Mouse (Mus musculus): ENCODE results near the gene Pah.

Gene Pah

DNA sequence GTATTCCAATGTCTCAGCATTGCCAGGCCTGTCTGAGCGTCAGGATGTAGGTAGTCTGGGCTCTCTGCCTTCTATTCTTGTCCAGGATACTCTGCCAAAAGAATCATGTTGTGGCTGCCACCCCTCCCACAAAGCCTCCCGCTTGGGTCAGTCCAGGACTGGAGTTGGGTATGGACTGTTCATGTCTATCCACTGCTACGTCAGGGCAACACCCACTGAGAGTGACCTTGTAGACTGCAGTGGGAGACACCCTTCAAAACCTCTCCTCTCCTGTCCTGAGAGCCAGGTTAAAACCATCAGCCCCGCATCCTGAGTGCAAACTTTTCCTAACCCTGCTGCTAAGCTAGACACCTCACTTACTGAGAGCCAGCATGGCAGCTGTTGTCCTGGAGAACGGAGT lies at the start of gene Pah:
Gene Pah (plus strand): TSS at position 150 of the 400 bp plus-strand sequence.
- DNase-seq (ENCODE audit: extremely low read depth, low read depth, low spot score), result no peak

DNA sequence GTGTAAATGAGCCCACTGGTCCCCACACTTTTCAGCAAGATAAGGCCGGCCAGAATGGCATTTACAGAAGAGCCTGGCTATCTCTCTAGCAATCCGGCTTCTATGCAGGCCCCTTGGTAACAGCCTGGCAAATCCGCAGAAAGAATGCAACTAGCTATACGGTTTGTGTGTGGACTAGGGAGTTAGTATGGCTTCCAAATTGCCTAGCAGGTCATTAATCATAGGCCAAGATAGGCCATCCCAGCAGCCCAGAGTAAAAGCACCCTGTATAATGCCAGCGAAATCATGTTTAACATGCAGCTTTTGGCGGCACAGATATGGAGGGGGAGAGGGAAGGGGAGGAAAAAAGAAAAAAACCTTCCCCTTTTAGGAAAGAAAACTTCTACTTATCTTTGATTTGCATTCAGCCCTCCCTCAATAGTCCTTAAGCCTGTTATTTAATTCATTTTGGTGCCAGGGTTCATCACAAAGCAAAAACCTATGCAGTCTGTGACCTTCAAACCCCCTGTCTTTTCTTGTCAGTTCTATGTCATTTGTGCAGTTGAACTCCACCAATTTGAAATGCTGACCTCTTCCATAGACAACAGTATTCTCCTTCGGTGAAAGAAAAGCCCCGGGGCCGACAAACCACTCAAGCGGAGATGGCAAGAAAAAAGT lies 48.0 kb upstream of the Pah start:
- no peak for DNase-seq (ENCODE audit: extremely low read depth, low read depth, low spot score)

DNA sequence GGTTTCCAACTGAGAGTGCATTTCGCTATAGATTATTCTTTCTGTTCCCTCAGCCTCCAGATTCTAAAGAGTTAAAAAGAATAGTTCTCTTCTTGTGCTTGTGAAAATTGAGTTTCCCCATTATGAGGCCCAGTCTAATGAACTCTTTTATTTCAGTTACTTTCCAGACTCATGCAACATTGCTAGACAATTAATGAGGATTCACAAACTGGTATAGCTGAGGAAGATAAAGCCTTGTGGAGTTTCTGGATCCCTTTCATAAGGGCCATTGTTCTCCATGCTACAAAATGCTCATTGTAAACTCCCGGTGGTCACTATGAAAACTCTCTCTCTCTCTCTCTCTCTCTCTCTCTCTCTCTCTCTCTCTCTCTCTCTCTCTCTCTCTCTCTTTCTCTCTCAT lies 46.6 kb upstream of the Pah start:
- no peak for DNase-seq (ENCODE audit: extremely low read depth, low read depth, low spot score)

DNA sequence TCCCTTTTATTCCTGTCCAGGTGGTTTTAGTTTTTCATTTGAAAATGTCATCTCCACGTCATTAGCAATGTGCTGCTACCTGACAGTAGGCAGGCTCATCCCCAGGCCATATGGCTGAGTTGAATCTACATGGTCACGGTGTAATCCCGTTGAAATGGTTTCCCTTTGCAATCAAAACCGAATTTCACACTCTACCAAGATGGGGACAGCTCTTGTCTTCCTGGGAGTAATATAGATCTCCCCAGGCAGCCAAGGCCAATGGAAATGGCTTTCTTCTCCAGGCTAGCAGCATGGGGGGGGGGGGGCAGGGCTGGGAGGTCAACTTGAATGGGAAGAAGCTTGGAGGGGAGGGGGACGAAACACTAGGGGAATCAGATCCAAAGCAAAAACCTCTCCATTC lies 43.7 kb upstream of the Pah start:
- DNase-seq (ENCODE audit: extremely low read depth, low read depth, low spot score), result no peak

DNA sequence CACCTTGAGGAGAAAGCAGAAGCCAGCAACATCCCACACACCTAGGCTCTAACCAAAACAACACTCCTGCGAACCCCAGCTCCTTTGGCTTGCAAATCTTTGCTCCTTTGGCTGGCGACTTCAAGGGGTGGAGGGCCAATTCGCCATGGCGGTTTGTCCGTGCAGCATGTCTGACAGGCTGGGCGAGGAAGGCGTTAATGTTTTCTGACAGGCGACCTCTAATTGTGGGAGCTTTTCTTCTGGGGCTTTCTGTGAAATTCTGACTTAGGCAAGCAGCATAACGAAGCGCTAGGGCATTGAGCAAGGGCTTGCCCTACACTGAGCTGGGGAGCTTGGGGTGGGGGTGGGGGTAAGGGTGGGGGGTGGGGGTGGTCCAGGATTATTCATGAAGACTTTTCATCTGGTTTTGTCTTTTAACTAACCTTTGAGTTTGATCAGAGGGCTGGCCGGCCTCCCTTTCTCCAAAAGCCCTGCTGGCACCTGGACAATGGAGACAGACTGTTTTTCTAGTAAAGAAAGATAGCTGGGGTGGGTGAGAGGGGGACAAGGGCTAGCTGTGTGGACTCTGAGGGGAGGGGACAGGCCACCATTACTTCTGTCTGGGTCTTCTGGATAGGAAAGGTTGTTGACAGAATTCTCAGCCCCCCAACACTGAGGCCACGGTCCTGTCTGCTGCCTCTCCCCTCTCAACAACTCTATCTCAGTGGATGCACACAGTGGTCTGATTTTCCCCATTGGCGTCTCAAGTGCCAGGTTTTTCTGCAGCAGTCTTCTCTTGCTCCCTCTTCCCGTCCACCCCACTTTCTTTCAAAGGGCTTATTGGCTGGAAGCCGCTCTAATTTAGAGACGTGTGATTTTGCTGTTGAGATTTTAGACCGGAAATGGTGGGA lies 36.5 kb upstream of the Pah start:
- DNase-seq (ENCODE audit: extremely low read depth, low read depth, low spot score), result no peak

DNA sequence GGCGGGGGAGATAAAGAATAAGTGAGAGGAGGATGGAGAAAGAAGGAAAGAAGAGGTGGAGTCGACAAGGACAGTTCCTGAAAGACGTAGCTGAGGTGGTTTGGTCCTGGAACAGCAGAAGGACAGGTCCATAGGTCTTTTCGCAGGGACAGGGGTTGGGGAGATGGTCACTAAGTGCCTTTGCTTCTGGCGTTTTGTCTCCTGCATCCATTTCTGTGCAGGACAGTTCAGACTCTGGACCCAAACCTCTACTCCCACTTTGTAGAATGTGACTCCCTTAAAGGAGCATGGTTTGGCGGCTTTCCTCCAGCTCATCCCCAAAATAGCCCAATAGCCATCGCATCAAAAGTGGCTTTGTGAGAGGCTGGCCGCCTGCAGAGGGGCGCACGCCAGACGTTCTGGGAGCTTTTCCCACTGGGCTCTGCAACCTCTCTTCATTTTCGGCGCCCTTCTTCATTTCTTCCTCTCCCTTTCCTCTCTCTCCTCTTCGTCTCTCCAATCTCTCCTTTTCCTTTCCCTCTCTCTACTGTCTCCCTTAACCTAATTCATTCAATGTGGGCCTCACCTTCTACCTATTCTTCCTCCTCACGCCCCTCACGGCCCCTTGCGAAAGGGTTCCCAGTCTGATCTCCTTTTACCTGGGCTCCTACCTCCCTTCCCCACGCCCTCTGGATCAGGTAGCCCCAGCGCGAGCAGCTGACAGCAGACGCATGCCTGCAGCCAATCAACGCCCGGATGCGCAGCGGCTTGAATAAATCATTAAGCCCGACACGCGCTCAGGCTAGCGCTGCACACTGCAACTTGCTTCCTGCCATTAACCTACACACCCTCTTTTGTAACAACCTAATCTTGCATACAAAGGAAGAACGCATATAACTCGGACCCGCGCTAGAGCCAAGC lies 35.6 kb upstream of the Pah start:
- no peak for DNase-seq (ENCODE audit: extremely low read depth, low read depth, low spot score)

DNA sequence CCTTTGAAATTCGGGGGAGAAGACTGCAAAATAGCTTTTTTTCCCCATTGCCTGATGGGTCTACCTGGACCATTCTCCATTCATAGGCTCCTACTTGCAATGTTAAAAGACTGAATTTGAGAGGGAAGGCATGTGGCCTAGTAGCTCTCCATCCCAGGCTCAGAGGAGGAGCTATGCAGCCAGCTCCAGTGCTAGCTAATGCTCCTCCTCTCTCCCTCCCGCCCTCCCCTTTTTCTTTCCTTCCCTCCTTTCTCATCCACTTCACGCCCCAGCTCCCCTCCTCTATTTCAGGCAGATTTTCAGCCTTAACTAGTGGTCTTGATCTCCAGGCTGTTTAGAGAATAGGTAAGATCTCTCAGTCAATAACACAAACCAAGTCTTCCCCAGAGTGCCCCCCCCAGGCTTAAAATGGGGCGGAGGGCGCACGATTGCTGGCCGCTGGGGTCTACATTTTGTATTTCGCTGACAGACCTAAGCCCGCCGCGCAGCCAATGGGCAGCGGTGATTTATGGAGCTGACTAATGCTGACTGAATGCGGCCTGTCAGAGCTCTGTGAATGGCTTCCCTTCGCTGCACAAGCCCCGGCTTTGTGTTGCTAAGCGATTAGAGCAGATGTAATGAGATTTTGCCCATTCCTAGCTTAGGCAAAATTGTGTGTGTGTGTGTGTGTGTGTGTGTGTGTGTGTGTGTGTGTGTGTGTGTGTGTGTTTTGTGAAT lies 33.0 kb upstream of the Pah start:
- DNase-seq (ENCODE audit: extremely low read depth, low read depth, low spot score), result no peak

DNA sequence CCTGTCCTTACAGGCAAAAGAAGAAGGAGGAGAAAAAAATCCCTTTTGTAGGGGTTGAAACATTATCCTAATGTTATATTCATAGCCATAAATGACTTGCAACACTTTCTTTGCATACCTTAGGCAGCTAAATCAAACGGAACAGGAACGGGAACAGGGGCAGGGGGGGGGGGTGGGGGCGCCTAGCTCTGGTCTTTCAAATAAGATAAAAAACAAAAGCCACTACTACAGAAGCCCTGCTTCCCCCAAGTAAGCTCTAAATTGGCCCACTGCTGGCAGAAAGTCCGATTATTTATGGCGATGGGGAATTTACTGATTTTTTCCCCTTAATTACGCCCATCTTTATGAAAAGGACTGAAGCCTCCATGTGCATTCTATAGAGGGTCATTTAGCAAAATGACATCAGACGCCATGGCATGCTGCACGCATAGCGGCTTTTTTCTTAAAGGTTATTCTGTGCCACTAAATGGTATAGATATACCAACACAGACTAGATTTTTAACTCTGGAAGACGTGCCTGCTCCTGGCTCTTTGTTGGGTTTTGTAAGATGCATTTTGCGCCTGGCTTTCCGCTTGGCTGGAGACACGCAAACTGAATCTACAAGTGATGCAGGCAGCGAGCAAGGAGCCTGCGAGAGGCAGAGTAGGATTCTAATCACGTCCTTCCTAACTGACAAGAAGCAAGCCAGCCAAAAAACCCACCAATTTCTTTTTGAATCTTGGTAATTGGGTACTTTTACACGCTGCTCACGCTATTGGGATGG lies 32.2 kb upstream of the Pah start:
- no peak for DNase-seq (ENCODE audit: extremely low read depth, low read depth, low spot score)

DNA sequence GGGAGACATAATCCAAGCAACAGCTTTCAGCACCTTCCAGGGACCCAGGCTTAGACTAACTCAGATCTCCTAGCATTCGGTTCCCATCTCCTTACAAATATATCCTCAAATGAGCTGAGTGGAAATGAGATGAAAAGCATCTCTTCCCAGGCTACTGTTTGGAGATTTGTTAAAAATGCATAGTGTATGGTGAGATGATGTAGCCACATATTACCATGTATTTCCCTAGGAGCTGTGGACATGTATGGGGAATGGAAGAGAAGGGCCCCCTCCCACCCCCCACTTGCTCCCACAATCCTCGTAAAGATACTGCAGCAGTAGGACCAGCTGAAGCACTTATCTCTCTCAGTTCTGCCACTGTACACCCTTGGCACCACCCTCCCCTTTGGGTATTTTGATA lies 31.3 kb upstream of the Pah start:
- no peak for DNase-seq (ENCODE audit: extremely low read depth, low read depth, low spot score)

DNA sequence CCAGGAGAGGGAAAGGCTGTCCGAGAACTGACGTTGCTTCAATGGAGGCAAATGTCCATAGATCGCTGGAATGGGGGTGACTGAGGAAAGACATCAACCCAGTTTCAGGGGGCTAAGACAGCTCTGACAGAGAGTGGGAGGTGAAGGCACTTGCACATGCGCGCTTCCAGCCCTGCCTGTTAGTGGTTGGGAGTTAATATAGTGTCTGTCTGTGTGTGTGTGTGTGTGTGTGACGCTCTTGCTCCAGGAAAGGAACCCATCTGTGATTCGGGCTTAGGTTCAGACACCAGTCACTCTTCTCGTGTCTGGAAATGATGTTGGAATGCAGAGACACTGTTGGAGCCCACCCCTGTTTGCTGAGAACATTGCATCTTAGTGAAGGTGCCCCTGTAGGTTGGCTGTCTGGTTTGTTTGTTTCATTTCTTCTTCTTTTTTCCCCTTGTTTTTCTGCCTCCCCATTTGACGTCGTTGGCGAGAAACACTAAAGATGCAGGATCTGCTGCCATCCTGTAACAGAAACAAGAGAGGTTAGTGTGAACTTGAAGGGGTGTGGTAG lies 30.0 kb upstream of the Pah start:
- no peak for DNase-seq (ENCODE audit: extremely low read depth, low read depth, low spot score)

DNA sequence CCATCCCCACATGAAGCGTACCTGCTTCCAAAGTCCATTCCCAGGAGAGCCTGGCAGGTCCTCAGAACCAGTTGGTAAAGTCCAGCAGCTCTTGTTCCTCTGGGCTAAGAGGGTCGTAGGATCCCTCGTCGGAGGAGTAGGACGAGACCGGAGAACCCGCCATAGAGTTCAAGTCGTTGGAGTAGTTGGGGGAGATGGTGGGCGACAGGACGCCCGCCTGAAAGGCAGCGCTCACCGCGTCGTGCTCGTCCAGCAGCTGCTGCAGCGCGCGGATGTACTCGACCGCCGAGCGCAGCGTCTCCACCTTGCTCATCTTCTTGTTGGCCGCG lies 29.3 kb upstream of the Pah start:
- no peak for DNase-seq (ENCODE audit: extremely low read depth, low read depth, low spot score)

DNA sequence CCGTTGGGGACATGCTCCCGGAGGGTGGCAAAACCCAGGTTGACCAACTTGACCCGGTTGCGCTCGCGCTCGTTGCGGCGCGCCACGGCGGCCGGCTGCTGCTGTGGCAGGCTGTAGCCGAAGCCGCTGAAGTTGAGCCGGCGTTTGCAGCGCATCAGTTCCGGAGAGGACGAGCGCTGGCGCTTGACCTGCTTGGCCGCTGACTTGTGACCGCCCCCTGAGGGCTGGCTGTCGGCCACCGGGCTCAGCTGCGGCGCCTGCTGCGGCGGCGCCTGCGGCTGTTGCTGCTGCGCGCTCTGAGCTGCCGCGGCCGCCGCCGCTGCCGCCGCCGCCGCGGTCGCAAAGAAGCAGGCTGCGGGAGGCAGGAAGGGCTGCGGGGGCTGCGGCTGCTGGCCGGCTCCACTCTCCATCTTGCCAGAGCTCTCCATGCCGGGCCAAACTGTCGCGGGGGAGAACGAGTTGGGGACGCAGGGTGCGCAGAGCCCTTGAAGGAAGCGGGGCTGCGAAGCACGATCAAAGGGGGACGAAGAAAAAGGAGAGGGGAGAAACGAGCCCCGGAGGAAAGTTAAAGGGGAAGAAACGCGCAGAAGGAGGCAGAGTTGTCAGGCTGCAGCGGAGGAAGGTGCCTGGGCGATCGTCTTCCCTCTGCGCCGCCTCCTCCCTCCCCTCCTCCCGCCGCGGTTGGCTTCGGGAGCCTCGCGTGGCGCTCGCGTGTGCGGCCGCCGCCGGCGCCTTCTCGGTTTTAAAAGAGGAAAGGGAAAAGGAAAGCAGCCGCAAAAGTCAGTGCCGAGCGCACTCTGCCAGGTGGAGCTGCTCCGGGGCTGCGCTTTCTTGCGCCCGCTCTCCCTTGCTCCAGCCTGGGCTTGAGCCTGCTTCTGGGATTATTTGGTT lies 28.7 kb upstream of the Pah start:
- no peak for DNase-seq (ENCODE audit: extremely low read depth, low read depth, low spot score)

DNA sequence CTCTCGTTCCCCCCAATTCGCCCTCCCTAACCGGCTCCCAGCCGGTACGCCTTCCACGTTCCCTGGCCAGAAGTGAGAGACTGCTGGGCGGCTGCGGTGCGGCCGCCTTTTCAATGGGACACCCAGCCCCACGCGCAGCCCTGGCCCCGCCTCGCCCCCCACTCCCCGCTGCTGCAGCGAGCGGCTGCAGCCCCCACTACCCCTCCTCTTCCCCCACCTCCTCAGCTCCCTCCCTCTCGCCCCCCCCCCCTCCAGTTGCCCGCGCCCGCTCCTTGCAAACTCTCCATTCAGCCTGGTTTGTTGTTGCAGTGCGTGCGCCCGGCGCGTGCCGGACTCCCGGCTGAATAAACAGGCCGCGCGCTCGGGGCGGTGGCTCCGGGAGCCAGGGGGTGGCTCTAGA lies 28.0 kb upstream of the Pah start, which contains the start of gene Ascl1:
Gene Ascl1 (minus strand): TSS at position 85 of the 400 bp plus-strand sequence.
- DNase-seq (ENCODE audit: extremely low read depth, low read depth, low spot score), result no peak

DNA sequence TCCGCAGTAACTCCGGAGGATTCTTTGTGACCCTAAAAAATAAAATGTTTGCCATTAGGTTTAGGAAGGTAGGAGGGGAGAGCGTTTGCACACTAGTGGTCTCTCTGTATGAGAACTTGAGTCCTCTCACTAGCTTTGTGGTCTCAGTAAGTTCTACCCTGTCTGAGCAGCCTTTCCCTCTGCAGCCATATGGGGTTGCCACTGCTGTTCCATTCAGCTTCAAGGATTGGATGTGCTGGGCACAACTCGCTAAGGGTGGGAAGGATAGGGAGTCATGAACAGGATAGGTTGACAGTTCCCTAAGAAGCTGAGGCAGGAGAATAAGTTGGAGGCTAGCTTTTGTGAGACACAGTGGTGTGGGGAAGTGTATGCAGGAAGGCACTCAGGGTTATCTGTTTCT lies 27.4 kb upstream of the Pah start:
- no peak for DNase-seq (ENCODE audit: extremely low read depth, low read depth, low spot score)

DNA sequence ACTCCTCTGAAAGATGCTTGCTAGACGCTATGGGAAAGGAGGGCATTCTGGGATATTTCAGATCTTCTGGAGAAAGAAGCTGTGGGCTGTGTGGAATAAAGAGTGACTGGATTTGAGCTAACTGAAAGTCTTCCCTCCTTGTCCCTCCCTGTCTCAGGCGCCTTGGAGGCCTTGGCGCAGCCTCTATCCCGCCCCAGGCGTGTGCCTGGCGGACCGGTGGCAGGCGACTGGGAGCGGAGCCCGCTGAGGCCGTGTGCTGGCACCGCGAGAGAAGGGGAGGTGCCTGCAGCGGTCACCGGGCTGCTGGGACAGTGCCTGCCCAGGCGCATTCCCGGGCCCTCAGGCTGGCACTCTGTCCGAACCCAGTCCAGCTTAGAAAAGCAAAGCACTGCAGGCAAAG lies 27.0 kb upstream of the Pah start:
- DNase-seq (ENCODE audit: extremely low read depth, low read depth, low spot score), result no peak

DNA sequence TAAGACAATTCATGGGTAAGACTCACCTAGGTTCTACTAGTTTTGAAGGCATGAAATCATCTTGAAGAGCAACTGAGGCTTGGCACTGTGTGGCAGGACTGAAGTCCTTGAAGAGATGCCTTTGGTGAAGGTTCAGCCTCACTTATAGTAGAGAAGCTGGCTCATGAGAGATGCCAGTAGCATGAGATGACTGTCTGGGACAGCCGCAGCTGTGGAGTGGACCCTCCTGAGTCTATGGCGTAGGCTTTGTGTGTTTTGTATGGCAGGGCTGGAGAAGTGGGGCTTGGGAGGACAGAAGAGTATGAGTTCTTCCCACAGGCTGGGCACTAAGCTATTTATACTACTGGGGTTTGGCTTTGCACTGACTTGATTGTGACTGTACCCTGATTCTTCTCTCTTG lies 24.5 kb upstream of the Pah start:
- no peak for DNase-seq (ENCODE audit: extremely low read depth, low read depth, low spot score)

DNA sequence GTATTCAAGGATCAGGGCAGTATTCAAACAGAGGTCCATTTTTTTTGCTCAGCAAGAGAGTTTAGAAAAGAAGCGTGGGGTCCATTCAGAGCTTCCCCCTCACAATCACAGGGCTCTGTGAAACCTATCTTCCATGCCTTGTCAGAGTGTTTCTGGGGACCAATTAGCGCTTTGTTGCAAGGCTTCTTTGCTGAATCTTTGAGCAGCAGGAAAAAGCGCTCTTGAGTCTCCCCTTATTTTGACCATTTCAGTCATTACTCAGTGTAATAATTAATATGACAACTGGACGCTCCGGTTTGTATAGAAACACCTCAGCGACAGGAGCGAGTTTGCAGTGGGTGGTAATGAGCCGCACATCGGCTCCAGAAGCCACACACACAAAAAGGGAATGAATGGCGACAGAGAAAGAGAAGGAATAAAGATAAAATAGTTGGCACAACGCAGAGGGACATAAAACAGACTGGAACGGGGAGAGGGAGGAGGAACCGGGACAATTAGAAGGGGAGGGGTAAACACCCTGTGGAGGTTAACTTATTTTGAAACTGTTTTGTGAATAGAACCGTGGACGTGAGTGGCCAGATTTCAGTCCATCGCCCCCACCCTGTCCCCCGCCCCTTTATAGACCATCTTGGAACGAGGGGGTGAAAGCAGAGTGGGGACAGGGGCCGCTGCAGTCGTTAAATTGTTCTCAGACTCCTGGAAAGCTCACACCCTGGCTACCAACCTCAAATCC lies 20.5 kb upstream of the Pah start:
- DNase-seq (ENCODE audit: extremely low read depth, low read depth, low spot score), result no peak

DNA sequence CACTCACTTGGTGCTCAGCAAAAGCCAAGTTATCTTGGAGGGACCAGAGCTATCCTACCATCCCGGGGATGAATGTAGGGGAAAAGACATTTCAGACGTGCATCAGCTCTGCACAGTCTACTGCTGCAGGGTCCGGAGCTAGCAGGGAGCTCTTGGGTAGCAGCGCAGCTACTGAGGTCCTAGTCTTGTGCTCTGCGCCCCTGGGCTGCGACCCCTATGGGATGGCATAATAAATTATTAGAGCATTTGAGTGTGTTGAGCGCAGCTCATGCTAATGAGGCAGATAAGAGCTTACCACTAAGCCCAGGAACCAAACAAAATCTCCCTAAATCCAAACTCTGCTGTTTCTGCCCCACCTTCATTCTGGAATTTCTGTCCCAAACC lies 19.9 kb upstream of the Pah start:
- no peak for DNase-seq (ENCODE audit: extremely low read depth, low read depth, low spot score)
